Mouse (Mus musculus) E14TG2a.4 (cell line): ENCODE measurements around the gene Zfp654.

Source experiments
- CTCF ChIP-seq: conservative IDR thresholded peaks from 2 replicates; pipeline ENCODE4 v1.5.1; 2014; ENCODE audit warnings: low read length
- NANOG ChIP-seq: IDR thresholded peaks from 2 replicates; pipeline ENCODE4 v1.6.1; 2014; ENCODE audit warnings: borderline replicate concordance, low read length, mixed read lengths
- POU5F1 ChIP-seq: IDR thresholded peaks from 2 replicates; pipeline ENCODE4 v1.6.1; 2014; ENCODE audit warnings: low read length, borderline replicate concordance

DNA sequence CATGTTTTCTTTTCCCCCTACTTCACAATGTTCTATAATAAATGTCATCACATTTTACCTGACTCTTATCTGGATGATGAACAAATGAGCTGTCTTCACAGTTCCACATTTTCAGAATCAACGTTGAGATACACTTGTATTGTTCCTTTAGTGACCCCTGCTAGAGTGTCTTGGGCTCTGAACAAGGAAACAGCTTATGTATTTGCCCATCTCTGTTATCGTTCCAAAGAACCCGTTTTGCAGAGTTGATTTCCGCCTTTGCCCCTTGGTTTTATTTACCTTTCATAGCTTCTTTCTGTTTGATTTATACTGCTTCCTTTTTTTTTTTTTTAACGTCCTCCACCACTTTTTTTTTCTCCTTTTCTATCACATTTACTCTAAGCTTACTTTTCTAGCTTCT is 28.3 kb upstream of the Zfp654 start:
- TF ChIP-seq CTCF: no peak
- no peak for TF ChIP-seq POU5F1
- no peak for TF ChIP-seq NANOG
